Mouse (Mus musculus) kidney, embryonic 16.5 days (tissue): ENCODE results near the gene Shroom1. TPM values are rescaled to one million over a fixed set of nuclear protein-coding genes. Genes with fewer than 3 reads are reported as not detected.

Source experiments
- ATAC-seq: fragments of 200-750 bp; cut with Nextera tagmentation; 2 replicates; pipeline ENCODE4 v1.8.0; 2017; ENCODE audit warnings: moderate TSS enrichment; ENCODE audit not compliant: low FRiP score, low TSS enrichment
- H3K27ac ChIP-seq: fragments of 300-500 bp; sonication (generic); 2 replicates; pipeline ENCODE4 v1.5.1; 2014; ENCODE audit warnings: low read length
- H3K27me3 ChIP-seq: fragments of 300-500 bp; sonication (generic); 2 replicates; pipeline ENCODE4 v1.6.1; 2014; ENCODE audit warnings: low read length, control low read depth, mixed read lengths; ENCODE audit not compliant: insufficient read depth
- H3K36me3 ChIP-seq: fragments of 300-500 bp; sonication (generic); 2 replicates; pipeline ENCODE4 v1.6.1; 2014; ENCODE audit warnings: low read length, control low read depth, mixed read lengths; ENCODE audit not compliant: insufficient read depth
- H3K4me1 ChIP-seq: fragments of 300-500 bp; sonication (generic); 2 replicates; pipeline ENCODE4 v1.6.1; 2014; ENCODE audit warnings: low read length, control low read depth, mixed read lengths; ENCODE audit not compliant: insufficient read depth
- H3K4me2 ChIP-seq: fragments of 300-500 bp; sonication (generic); replicated peaks from 2 replicates; pipeline ENCODE4 v1.6.1; 2014; ENCODE audit warnings: low read depth, low read length
- H3K4me3 ChIP-seq: fragments of 300-500 bp; sonication (generic); 2 replicates; pipeline ENCODE4 v1.5.1; 2014; ENCODE audit warnings: mild to moderate bottlenecking, low read length
- H3K9ac ChIP-seq: fragments of 300-500 bp; sonication (generic); replicated peaks from 2 replicates; pipeline ENCODE4 v1.6.1; 2014; ENCODE audit warnings: low read length
- H3K9me3 ChIP-seq: fragments of 300-500 bp; sonication (generic); 2 replicates; pipeline ENCODE4 v1.6.1; 2016; ENCODE audit warnings: low read length, control low read depth
- WGBS: fragments of 180-500 bp; shearing (Covaris S2); extraction: QIAGEN DNeasy Blood & Tissue Kit; methylation state at CpG from one replicate; pipeline ENCODE4 v1.1.7; 2014; 5-methylcytosine and 5-hydroxymethylcytosine counted together
- polyA plus RNA-seq: library from polyadenylated mRNA; unstranded; fragments of >200 nt; fragmentation: Nextera tagmentation; extraction: Ambion mirVana; gene quantifications from 2 replicates; pipeline ENCODE4 v1.2.1, GENCODE M21; 2015

The Shroom1 gene
- polyA plus RNA-seq, 1 experiment from 2014 or later, result 2.1 TPM

- Histone ChIP-seq H3K27me3 (peaks cover 82% of the 10 kb centered on the region), H3K27ac (no peak overlapping the region), H3K4me2 (no peak overlapping the region), H3K4me3 (no peak overlapping the region), H3K36me3 (no peaks in the 10 kb centered on the region), H3K4me1 (peaks cover 18% of the 10 kb centered on the region), H3K9me3 (peaks cover 5% of the 10 kb centered on the region), H3K9ac (no peak overlapping the region)
- WGBS, result 26% methylated on average over 8 of the region's 8 CpGs
- ATAC-seq, result no peak
Observed at GRCm38 (mm10) chr11:53475620-53476019, 18.6 kb downstream of the Shroom1 start.

GRCm38 (mm10) chr11:53477833-53478232 is 20.8 kb downstream of the Shroom1 start:
- peaks cover 16% of the 10 kb centered on the region for H3K4me1 ChIP-seq
- 32% methylated on average over 7 of the region's 7 CpGs for WGBS

GRCm38 (mm10) chr11:53478383-53479170 is 21.6 kb downstream of the Shroom1 start:
- Histone ChIP-seq H3K27me3 (peaks cover 77% of the 10 kb centered on the region), H3K9me3 (peaks cover 5% of the 10 kb centered on the region), H3K9ac (peak overlapping the region; percentile 41), H3K27ac (no peak overlapping the region), H3K4me1 (peaks cover 16% of the 10 kb centered on the region), H3K4me2 (peak overlapping the region; percentile 79), H3K36me3 (no peaks in the 10 kb centered on the region), H3K4me3 (peak overlapping the region; percentile 44)
- WGBS, result 5% methylated on average over 79 of the region's 79 CpGs
- ATAC-seq, result peak; percentile 40; the same call in 1 of the 2 replicates

More at GRCm38 (mm10) chr11:53477833-53478232, 20.8 kb downstream of the Shroom1 start:
- Histone ChIP-seq H3K9me3 (peaks cover 5% of the 10 kb centered on the region), H3K4me3 (no peak overlapping the region), H3K27me3 (peaks cover 81% of the 10 kb centered on the region), H3K36me3 (no peaks in the 10 kb centered on the region), H3K27ac (no peak overlapping the region), H3K4me2 (no peak overlapping the region), H3K9ac (no peak overlapping the region)
- no peak for ATAC-seq

- H3K4me1 ChIP-seq, result peaks cover 16% of the 10 kb centered on the region
- under 1% methylated on average over 62 of the region's 62 CpGs for WGBS
- H3K4me3 ChIP-seq, result peak overlapping the region; percentile 44
- H3K9me3 ChIP-seq, result peaks cover 5% of the 10 kb centered on the region
- no peak overlapping the region for H3K27ac ChIP-seq
- peak; percentile 47; the same call in 1 of the 2 replicates for ATAC-seq
- H3K4me2 ChIP-seq, result peak overlapping the region; percentile 79
- no peaks in the 10 kb centered on the region for H3K36me3 ChIP-seq
- H3K9ac ChIP-seq, result peak overlapping the region; percentile 49
- peaks cover 70% of the 10 kb centered on the region for H3K27me3 ChIP-seq
Observed at GRCm38 (mm10) chr11:53479171-53479782, 22.3 kb downstream of the Shroom1 start.

- no peak within 1 kb of the TSS for H3K27ac ChIP-seq
- H3K4me1 ChIP-seq, result peaks cover 16% of the 10 kb centered on the region
- H3K27me3 ChIP-seq, result peaks cover 64% of the 10 kb centered on the region
- no peaks in the 10 kb centered on the region for H3K36me3 ChIP-seq
- WGBS, result 4% methylated on average over 40 of the region's 40 CpGs
- ATAC-seq, result peak; percentile 64
- H3K9ac ChIP-seq, result peak within 1 kb of the TSS; percentile 49
- H3K4me3 ChIP-seq, result peak within 1 kb of the TSS; percentile 44
- H3K9me3 ChIP-seq, result peaks cover 5% of the 10 kb centered on the region
- H3K4me2 ChIP-seq, result peak within 1 kb of the TSS; percentile 79
Observed at GRCm38 (mm10) chr11:53479783-53480301, 22.8 kb downstream of the Shroom1 start, which contains the start of the genes Gm9945 and Sowaha. Gm9945 (plus strand) TSS chr11:53480166. Sowaha (minus strand) TSS chr11:53480274.

GRCm38 (mm10) chr11:53481088-53481730 is 24.2 kb downstream of the Shroom1 start:
- H3K27me3 ChIP-seq, result peaks cover 50% of the 10 kb centered on the region

GRCm38 (mm10) chr11:53483159-53483891 is 26.3 kb downstream of the Shroom1 start:
- Histone ChIP-seq H3K4me3 (no peak overlapping the region), H3K9ac (no peak overlapping the region), H3K27ac (no peak overlapping the region), H3K36me3 (no peaks in the 10 kb centered on the region), H3K27me3 (peaks cover 37% of the 10 kb centered on the region), H3K4me1 (peaks cover 25% of the 10 kb centered on the region), H3K4me2 (no peak overlapping the region), H3K9me3 (peaks cover 5% of the 10 kb centered on the region)
- WGBS, result 73% methylated on average over 9 of the region's 9 CpGs
- no peak for ATAC-seq

More at GRCm38 (mm10) chr11:53481088-53481730, 24.2 kb downstream of the Shroom1 start:
- H3K4me3 ChIP-seq, result no peak overlapping the region
- H3K9me3 ChIP-seq, result peaks cover 5% of the 10 kb centered on the region
- no peaks in the 10 kb centered on the region for H3K36me3 ChIP-seq
- WGBS, result 71% methylated on average over 4 of the region's 4 CpGs
- ATAC-seq, result no peak
- H3K9ac ChIP-seq, result no peak overlapping the region
- H3K27ac ChIP-seq, result no peak overlapping the region
- peaks cover 16% of the 10 kb centered on the region for H3K4me1 ChIP-seq
- no peak overlapping the region for H3K4me2 ChIP-seq

GRCm38 (mm10) chr11:53485719-53486118 is 28.7 kb downstream of the Shroom1 start:
- Histone ChIP-seq H3K27me3 (peaks cover 14% of the 10 kb centered on the region), H3K4me2 (no peak overlapping the region), H3K36me3 (no peaks in the 10 kb centered on the region), H3K27ac (no peak overlapping the region), H3K9me3 (no peaks in the 10 kb centered on the region; the same call in 1 of the 2 replicates), H3K9ac (no peak overlapping the region), H3K4me1 (peaks cover 9% of the 10 kb centered on the region; the same call in 1 of the 2 replicates), H3K4me3 (no peak overlapping the region)
- WGBS, result 56% methylated on average over 3 of the region's 3 CpGs
- no peak for ATAC-seq

GRCm38 (mm10) chr11:53486351-53486750 is 29.3 kb downstream of the Shroom1 start:
- WGBS, result 71% methylated on average over 2 of the region's 3 CpGs

More at GRCm38 (mm10) chr11:53486351-53486750, 29.3 kb downstream of the Shroom1 start:
- no peak overlapping the region for H3K4me3 ChIP-seq
- H3K4me2 ChIP-seq, result peak overlapping the region; percentile 47; the same call in 1 of the 2 replicates
- no peaks in the 10 kb centered on the region for H3K36me3 ChIP-seq
- no peak overlapping the region for H3K9ac ChIP-seq
- no peak overlapping the region for H3K27ac ChIP-seq
- H3K4me1 ChIP-seq, result peaks cover 9% of the 10 kb centered on the region; the same call in 1 of the 2 replicates
- no peaks in the 10 kb centered on the region; the same call in 1 of the 2 replicates for H3K9me3 ChIP-seq
- ATAC-seq, result peak; percentile 66; the same call in 1 of the 2 replicates
- H3K27me3 ChIP-seq, result peaks cover 8% of the 10 kb centered on the region
